Mouse (Mus musculus): ENCODE results near the gene Afm.

Gene Afm

DNA sequence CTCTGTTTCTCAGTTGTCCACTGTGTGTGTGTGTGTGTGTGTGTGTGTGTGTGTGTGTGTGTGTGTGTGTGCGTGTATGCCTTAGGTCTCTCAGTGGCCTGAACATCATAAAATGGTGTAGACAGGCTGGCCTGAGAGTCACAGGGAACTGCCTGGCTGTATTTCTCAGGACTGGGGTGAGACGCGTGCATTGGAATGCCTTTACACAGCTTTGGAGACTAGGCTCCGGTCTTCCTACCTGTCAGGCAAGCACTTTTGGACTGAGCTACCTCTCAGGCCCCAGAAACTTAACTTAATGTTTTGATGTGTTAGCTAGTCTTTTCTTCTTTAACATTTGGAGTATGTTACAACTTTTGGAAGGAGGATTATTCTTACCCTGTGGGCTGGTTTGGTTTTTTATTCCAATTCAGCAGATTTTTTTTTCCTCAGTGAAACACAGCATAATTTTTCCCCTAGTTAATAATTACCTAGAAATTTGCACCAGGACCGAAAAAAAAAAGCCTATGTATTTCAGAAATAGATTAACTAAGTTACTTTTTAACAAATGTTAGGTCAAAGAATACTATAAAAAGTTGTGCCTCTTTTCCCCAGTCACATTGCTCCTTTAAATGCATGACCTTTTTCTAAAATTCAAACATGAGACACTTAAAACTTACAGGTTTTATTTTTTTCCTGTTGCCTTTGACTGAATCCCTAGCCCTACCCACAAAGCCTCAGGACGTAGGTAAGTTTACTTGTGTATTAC lies at the start of gene Afm:
Gene Afm (plus strand): TSS at position 577 of the 745 bp plus-strand sequence.
- no peak for DNase-seq (ENCODE audit: low read depth)

DNA sequence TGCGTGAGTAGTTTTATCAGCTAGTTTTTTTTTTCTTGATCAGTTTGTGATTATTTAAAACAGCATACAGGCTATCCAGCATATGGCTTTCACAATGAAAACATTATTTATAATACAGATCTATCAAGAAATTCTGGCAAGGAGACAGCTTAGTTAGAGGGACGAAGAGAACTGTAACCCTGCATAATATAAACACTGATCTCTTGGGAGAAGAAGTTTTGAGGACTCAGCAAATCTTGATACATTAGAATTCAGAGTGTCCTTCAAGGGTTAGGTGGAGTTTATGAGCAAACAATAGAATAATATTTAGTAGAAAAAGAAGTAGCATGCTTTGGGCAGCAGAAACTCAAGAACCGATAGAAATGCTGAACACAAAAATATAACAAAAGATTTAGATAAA lies 47.9 kb upstream of the Afm start:
- DNase-seq (ENCODE audit: low read depth) = no peak

DNA sequence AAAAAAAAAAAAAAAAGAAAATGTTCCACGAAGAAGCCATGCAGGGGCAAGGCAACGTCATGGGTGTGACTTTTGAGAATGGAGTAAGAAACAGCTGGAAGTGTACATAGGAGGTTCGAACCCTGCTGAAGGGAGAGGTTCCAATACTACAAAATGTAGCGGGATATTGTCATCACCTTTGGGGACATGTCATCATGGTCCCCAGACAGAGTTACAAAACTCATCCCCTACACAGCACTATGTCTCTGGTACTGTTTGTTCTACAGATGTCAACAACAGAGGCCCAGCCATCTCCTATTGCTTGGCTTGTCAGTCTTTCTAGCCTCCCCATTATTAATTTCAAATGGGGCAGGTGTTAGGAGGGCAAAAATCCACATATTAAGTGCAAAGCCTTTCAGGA lies 44.8 kb upstream of the Afm start:
- no peak for DNase-seq (ENCODE audit: low read depth)

DNA sequence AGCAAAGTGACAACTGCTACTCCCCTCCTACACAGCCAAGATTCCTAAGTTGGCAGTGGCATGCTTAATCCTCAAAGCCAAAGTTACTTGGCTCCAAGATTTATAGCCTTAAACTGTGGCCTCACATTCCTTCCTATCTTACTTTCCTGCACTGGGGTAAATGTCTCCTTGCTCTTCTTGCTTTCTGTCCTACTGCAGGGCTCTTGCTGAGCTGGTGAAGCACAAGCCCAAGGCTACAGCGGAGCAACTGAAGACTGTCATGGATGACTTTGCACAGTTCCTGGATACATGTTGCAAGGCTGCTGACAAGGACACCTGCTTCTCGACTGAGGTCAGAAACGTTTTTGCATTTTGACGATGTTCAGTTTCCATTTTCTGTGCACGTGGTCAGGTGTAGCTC lies 44.4 kb upstream of the Afm start:
- DNase-seq (ENCODE audit: low read depth) = no peak

DNA sequence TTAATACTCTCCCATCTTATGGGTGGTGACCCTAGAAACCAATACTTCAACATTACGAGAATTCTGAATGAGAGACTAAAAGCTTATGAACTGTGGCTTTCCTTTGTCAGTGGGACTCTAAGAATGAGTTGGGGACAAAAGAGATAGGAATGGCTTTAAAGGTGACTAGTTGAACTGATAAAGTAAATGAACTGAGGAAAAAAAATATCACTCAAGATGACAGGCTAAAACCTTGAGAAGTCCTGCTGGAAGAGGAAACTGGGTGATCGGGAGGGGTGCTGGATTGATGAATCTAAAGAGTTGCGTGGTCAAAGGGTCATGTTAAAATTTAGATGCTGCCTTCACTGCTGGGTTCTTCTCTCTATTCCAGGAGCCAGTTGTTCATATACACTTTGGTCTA lies 42.0 kb upstream of the Afm start:
- DNase-seq (ENCODE audit: low read depth) = no peak

DNA sequence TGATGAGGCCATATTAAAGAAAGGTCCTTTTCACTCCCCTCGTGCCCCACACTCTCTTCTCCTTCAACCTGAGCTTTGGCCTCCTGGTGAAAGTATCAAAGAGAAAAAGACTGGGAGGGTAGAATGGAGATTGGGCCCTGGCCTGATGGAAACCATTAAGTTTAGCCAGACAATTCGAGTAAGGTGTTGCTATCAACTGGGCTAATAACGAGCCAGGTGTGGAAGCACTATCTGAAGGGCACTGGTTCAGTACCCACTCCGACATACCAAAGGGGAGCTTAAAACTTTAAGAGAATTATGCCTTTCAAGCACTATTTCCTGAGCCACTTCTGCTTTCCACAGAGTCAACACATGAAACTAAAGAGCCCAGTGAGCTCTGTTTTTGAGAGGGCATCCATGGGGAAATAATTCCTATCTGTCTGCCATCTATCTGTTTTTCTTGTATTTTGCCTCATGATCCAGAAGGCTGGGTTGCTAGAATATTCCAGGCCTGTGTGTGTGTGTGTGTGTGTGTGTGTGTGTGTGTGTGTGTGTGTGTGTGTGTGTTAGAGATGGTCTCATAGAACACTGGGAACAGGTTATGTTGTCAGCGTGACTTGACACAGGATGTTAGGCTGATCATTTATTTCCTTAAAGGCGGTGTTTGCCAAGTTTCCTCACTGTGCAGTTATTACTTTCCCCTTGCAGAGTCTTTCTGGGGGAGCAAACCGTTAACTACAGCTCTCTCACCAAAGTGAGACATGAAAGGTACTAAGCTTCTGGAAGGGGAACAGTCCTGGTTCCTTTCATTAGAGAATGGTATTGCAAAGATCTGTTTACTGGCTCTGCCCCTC lies 41.2 kb upstream of the Afm start:
- DNase-seq (ENCODE audit: low read depth) = no peak

DNA sequence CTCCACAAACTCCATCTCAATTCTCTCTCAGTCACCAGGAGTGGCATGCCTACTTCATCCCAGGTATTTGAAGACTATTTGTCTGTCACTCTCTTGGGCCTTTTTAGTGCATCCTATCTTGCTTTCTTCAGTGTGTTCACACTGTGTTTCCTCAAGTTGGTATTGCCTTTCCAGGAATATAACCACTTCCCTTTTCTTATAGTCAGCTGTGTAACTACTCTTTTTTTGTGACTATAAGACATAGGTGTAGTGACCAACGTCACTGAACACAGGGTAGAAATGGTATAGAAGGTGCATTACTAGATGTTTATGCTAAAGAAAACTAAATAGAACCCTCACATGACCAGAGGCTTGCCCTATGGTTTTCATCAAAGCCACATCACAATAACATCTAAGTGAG lies 39.8 kb upstream of the Afm start:
- DNase-seq (ENCODE audit: low read depth) = no peak

DNA sequence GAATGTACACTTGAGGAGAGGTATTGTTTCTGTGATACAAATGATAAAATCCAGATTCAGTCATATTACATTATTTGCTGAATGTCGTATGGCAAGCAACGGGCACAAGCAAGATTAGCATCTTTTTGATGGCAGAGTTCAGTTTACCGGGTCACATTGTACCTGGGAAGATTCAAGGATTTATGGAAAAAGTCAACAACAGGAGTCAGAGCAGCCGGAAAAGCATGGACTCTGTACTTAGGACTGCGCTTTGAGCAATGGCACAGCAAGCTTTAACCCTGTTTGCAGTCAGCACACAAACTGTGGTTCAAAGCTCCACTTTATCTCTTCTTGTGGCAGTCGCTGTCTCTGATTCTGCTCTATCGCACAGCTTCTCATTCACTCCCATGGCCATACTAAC lies 33.1 kb upstream of the Afm start:
- DNase-seq (ENCODE audit: low read depth) = no peak

DNA sequence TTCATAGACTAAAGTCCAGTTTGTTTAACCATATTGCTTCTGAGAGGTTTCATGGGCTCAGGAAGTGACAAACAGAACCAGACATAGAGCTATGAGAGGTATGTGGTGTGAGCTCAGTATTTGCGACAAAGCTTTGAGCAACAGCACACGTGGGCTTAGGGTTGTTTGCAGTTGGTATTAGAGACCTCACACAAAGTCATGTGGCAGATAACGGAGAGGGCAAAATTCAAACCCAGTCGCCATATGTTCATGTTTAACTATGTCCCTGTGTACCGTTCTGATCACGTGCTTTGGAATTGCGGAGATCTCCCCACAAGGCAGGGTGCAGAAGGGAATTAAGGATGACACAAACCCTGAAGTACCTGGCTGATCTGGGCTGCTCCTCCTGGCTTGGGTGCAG lies 30.4 kb upstream of the Afm start:
- no peak for DNase-seq (ENCODE audit: low read depth)

DNA sequence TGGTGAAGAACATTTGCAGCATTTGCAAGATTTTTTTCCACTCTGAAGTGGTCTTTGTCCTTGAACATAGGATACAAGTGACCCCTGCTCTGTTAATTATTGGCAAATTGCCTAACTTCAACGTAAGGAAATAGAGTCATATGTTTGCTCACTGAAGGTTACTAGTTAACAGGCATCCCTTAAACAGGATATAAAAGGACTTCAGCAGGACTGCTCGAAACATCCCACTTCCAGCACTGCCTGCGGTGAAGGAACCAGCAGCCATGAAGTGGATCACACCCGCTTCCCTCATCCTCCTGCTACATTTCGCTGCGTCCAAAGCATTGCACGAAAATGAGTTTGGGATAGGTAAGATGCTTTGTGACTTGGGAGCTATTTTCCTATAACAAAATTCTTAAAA lies 28.2 kb upstream of the Afm start, which contains the start of gene Afp:
Gene Afp (plus strand): TSS at position 220 of the 400 bp plus-strand sequence.
- no peak for DNase-seq (ENCODE audit: low read depth)

DNA sequence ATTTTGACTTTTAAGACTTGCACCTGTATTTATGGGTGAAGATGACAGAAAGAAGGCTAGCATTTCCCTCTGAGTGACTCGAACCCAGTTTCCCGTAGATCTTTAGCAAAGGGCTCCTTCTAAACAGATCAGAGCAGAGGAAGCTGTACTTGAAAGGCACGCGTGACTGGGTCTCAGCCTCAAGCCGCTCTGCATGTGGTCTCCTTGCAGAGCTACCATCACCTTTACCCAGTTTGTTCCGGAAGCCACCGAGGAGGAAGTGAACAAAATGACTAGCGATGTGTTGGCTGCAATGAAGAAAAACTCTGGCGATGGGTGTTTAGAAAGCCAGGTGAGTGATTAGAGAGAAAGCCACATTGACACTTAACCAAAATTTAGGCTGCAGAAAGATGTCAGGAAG lies 26.3 kb upstream of the Afm start:
- peak; percentile 44 for DNase-seq (ENCODE audit: low read depth)

DNA sequence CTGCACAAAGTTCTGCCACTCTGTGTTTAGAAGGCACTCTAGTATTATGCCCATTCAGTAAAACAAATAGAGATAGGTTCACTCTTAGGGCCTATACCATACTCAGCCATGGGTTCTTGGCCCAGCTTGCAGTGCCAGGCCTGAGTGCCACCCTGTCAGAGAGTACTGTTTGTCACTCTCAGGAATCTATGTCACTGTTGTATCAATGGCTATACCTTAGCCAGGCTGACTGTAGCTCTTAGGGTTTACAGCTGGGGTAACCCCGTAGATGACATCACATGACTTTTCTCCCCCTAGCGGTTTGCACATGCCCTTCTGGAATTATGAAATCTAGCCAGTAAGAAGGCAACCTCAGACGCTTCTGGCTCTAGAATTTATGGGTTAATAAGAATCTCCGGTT lies 24.4 kb upstream of the Afm start:
- DNase-seq (ENCODE audit: low read depth) = no peak

DNA sequence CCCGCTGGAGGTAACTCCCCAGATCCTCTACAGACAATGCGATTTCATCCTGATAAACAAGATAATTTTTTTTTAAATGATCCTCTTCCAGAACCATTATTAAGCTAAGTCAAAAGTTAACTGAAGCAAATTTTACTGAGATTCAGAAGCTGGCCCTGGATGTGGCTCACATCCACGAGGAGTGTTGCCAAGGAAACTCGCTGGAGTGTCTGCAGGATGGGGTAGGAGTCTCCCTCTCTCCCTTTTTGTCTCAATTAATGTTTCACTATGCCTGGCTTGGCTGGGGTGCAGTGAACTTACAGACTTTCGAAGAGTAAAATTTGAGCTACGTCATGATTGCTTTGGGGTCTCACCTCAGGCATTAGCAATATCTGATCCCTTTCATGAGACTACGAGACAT lies 19.2 kb upstream of the Afm start:
- no peak for DNase-seq (ENCODE audit: low read depth)

DNA sequence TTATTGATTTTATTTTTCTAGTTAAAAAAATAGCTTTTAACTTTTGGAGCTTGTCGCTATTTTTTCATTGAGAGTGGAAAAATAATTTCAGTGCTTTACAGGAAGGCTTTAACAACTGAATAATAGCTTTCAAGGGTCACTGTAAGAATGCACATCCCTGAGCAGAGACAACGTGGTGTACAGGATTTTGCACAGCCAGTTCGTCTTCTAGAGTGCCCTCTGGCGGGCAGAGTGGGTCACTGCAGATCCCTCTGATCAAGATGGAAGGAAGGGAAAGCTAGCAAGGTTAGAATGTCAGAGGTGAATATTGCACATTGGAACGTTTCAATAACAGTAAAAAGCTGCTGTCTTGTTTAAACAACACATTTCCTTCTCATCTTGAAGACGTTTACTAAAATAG lies 18.0 kb upstream of the Afm start:
- peak; percentile 77 for DNase-seq (ENCODE audit: low read depth)

DNA sequence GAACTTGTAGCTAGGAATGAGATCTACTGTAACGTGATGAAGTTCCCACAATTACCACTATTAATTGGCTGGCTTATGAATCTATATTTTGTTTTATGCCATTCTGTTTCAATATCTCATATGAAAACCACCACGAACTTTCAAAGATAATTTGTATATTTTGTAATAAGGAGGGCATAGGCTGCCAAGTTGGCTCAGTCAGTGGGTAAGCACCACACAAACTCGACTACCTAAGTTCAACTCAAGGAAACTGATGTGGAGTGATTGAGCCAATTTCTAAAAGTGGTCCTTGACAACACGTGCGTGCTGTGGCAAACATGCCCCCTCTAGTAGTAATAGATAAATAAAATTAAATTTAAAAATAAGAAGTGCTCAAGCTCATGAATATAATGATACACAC lies 17.0 kb upstream of the Afm start:
- no peak for DNase-seq (ENCODE audit: low read depth)

DNA sequence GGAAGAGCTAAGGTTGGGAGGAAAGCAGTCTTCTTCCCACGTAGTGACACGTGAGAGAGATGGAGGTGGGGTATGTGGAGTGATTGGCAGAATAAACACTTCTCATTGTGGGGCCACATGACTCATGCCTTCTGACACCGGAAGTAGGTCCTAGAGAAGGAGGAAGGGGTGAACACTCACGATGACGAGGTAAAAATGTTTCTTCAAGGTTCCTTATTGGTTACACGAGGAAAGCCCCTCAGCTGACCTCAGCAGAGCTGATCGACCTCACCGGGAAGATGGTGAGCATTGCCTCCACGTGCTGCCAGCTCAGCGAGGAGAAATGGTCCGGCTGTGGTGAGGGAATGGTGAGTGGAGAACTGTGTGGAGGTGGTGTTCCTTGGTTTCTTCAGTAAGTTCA lies 14.0 kb upstream of the Afm start:
- no peak for DNase-seq (ENCODE audit: low read depth)

DNA sequence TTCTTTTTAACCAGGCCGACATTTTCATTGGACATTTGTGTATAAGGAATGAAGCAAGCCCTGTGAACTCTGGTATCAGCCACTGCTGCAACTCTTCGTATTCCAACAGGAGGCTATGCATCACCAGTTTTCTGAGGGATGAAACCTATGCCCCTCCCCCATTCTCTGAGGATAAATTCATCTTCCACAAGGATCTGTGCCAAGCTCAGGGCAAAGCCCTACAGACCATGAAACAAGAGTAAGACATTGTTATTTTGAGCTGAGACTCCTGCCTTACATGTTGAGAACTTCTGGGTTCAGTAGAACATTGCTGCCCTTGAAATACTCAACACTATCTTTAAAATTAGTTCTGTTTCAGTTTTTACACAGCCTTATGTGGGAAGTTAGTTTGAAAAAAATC lies 12.2 kb upstream of the Afm start:
- no peak for DNase-seq (ENCODE audit: low read depth)

DNA sequence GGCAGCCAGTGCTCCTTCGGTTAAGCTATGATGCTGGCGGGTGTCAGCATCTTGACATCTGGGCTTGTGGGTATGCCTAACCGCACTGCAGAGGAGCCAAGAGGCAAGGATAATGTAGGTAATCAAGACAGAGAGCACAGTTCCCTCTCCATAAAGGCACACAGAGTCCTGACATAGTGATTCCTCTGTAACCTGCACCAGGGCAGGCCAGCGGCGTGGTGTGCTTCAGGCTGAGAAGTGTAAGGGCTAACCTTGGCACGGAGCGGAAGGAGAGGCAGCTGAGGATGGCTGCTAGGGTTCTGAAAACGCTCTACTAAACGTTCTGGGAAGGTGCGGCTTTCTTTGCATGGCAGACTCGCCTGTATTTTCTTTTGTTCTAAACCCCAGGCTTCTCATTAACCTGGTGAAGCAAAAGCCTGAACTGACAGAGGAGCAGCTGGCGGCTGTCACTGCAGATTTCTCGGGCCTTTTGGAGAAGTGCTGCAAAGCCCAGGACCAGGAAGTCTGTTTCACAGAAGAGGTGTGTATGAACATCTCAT lies 11.3 kb upstream of the Afm start:
- no peak for DNase-seq (ENCODE audit: low read depth)

DNA sequence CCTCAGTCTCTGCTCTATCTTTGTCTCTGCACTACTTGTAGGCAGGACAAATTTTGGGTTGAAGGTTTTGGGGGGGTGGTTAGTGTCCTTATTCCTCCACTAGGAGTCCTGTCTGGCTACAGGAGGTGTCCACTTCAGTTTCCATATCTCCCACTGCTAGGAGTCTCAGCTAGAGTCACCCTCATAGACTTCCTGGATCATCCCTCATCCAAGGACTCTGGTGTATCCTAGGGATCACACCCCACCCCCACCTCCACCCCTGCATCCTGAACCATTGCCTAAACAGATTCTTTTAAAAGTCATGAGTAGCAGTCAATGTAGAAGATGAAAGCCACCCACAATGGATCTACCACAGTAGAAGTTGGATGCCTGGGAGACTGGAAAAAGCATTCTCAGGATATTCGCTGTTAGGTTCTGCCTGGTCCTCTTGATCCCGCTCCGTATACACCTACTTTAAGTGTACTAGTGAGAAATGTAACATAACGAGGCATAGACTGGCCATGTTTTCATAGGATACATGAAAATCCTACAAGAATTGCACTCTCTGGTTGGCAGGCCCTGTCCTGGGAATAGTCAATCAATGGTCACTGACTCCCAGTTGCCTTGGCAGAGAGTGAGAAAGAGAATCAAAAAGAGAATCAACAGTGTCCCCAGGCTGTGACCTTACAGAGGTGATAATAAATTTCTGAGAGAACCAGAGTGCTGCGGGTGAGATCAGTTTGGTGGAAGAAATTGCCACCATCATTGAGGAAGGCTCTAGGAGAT lies 8.7 kb upstream of the Afm start:
- DNase-seq (ENCODE audit: low read depth) = no peak

DNA sequence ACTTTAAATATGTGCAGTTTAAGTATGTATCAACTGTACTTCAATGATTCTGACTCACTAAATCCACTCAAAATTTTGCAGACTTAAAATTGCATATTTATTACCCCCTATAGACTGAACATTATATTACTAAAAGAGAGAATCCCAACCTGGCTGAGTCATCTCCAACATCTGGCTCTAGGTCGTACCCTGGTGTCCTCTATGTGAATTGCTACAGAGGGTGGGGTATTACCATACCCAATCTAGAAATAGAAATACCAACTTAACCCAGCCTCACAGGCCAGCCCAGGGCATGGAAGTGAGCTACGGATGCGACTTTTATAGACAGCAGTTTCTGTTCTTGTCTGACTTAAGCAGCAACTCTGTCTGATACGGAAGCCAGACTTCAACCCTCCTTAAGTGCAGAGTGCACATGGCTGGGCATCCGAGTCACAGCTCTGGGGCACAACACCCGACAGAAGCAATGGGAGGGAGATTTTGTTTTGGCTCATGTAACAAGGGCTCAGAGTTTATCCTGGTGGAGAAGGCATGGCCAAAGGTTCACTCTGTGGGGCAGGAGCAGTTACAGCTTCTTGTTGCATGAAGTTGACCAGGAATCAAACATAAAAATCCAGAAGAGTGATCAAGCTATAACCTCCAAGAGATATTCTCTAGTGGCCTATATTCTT lies 6.3 kb upstream of the Afm start:
- DNase-seq (ENCODE audit: low read depth) = no peak

DNA sequence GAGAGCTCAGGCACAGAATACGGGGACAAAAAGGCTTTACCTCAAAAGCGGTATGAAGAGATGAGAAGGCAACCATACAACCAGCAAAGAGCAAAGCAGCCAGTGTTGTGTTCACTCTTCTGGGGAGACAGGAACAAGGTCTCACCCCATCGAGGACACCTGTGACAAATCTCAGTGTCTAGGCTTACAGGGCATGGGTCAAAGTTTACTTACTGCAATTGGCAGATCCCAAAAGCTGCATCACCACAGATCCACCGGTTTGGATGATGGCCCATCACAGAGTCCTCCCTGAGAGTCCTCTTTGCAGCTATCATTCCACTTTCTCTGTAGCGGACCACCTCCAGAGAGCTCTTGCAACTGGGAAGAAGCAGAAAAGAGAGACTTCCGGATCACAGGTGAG lies 3.2 kb upstream of the Afm start:
- DNase-seq (ENCODE audit: low read depth) = no peak

DNA sequence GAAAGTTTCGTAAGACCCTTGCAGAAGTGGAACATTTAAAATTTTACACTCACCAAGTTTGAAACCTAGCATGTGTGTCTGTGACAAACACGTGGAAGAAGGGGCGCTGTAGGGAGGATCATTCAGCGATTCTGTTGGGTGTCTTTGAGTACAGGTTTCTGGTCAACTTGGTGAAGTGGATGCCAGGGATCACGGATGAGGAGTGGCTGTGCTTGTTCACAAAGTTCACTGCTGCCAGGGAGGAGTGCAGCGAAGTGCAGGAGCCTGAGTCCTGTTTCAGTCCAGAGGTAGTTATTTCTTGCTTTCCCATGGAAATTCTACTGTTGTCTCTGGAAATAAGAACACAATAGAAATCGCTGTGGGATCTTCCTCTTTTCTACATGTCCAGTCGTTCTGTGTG lies 32.5 kb downstream of the Afm start:
- no peak for DNase-seq (ENCODE audit: low read depth)
